Mouse (Mus musculus): Measurements from ENCODE around the gene Art1. TPM values are rescaled to one million over a fixed set of nuclear protein-coding genes. Genes with fewer than 3 reads are reported as not detected.
A peak's percentile ranks its signal among the peaks of the same experiment; 100 is the strongest.

The Art1 gene
- polyA plus RNA-seq, 1 experiment from 2014 or later = 0.50 TPM

DNA sequence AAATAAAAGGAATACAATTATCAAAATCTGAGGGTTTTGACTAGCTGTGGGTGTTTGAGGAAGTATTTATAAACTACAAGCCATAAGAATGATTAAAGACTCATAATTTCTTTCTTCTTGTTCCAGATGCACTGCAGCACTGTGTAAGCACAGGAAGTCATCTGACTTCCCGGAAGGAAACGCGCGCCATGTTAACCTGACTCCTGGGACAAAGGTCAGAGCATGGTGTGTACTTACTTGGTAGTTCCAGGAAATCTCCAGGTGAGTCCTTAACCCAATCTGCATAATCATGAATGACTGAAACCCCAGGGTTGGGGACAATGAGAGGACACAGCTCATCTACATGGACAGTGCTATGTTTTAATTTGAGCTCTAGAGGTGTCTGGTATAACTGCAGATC is 30.9 kb downstream of the Art1 start:
- H3K4me3 ChIP-seq (ENCODE audit: low read depth, low read length) = no peak overlapping the region
- no peak overlapping the region for H3K4me2 ChIP-seq
- peak; percentile 60 for DNase-seq
- H3K27me3 ChIP-seq (ENCODE audit: insufficient read depth, low read length) = no peaks in the 10 kb centered on the region
- peaks cover 87% of the 10 kb centered on the region for H3K36me3 ChIP-seq (ENCODE audit: insufficient read depth)
- no peak for TF ChIP-seq CTCF (IDR thresholded peaks at IDR 0.05; ENCODE audit: low read depth)
- 72% methylated on average over 4 of the region's 4 CpGs for WGBS
- no peak overlapping the region for H3K9ac ChIP-seq
- ATAC-seq (ENCODE audit: insufficient read depth) = peak; percentile 54; the same call in 1 of the 2 replicates
- no peaks in the 10 kb centered on the region for H3K4me1 ChIP-seq (ENCODE audit: insufficient read depth)
- H3K27ac ChIP-seq (ENCODE audit: low read depth) = no peak overlapping the region
- H3K9me3 ChIP-seq (ENCODE audit: low read depth, low read length) = no peaks in the 10 kb centered on the region

DNA sequence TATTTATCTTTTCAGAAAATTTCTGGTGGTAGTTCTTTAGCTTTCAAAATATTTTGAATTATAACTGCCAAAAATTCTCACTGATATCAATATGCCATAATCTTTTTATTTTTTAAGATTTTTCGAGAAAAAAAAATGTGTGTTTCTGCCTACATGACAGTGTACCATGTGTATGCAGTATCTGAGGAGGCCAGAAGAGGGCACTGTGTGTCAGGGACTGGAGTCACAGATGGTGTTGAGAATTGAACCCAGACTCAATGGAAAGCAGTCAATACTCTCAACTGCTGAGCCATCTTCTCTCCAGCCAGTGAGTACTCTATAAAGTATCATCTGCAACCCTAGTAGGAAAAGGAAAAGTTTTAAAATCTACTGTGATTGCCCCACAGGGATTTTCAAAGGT is 35.9 kb downstream of the Art1 start:
- H3K27me3 ChIP-seq (ENCODE audit: insufficient read depth, low read length) = no peaks in the 10 kb centered on the region
- no peak overlapping the region for H3K4me2 ChIP-seq
- 84% methylated on average over 1 of the region's 1 CpGs for WGBS
- H3K27ac ChIP-seq (ENCODE audit: low read depth) = no peak overlapping the region
- peak; percentile 61 for DNase-seq
- H3K9me3 ChIP-seq (ENCODE audit: low read depth, low read length) = no peaks in the 10 kb centered on the region
- no peak overlapping the region for H3K9ac ChIP-seq
- no peak overlapping the region for H3K4me3 ChIP-seq (ENCODE audit: low read depth, low read length)
- H3K4me1 ChIP-seq (ENCODE audit: insufficient read depth) = no peaks in the 10 kb centered on the region
- H3K36me3 ChIP-seq (ENCODE audit: insufficient read depth) = peaks cover 91% of the 10 kb centered on the region
- TF ChIP-seq CTCF (IDR thresholded peaks at IDR 0.05; ENCODE audit: low read depth) = peak; percentile 66
- ATAC-seq (ENCODE audit: insufficient read depth) = no peak

DNA sequence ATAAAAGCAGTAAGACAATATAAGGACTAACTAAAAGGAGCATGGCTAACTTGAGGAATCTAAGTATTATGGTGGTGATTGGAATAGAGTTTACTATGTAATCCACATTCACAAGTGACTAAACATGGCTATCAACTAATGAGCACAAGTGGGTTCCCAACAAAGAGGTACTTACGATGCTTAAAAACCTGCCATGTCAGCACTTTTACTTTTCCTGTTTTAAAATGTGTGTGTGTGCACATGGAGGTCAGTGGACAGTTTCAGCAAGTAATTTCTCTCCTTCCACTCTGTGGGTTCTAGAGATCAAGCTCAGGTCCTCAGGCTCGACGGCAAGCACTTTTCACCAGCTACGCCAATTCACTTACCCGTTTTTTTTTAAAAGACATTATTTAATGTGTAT is 36.4 kb downstream of the Art1 start:
- H3K4me3 ChIP-seq (ENCODE audit: low read depth, low read length) = no peak overlapping the region
- H3K27ac ChIP-seq (ENCODE audit: low read depth) = no peak overlapping the region
- no peaks in the 10 kb centered on the region for H3K9me3 ChIP-seq (ENCODE audit: low read depth, low read length)
- ATAC-seq (ENCODE audit: insufficient read depth) (no peak), DNase-seq (no peak)
- H3K36me3 ChIP-seq (ENCODE audit: insufficient read depth) = peaks cover 89% of the 10 kb centered on the region
- no peaks in the 10 kb centered on the region for H3K4me1 ChIP-seq (ENCODE audit: insufficient read depth)
- no peaks in the 10 kb centered on the region for H3K27me3 ChIP-seq (ENCODE audit: insufficient read depth, low read length)
- no peak overlapping the region for H3K4me2 ChIP-seq
- WGBS = 93% methylated on average over 5 of the region's 5 CpGs
- no peak for TF ChIP-seq CTCF (IDR thresholded peaks at IDR 0.05; ENCODE audit: low read depth)
- H3K9ac ChIP-seq = no peak overlapping the region

DNA sequence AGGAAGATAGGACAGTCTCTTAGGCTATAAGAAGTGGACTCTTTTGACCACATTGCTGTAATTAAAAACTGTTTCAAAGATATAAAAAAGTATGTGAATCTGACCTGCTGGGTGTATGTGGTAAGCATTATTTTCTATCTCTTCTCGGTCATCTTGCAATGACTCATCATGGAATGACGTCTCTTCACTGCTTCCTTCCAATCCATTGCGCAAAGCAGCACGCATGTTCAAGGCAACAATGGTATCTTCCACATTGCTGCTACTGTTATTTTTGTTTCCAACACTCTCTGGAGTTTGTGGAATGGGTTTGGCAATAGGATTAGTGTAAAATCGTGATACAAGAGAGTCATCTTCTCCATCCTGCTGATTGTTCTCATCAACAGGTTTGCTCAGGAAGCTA is 52.1 kb downstream of the Art1 start:
- Histone ChIP-seq H3K4me2 (no peak overlapping the region), H3K9ac (no peak overlapping the region), H3K36me3 (ENCODE audit: insufficient read depth) (peaks cover 79% of the 10 kb centered on the region), H3K4me1 (ENCODE audit: insufficient read depth) (no peaks in the 10 kb centered on the region), H3K9me3 (ENCODE audit: low read depth, low read length) (no peaks in the 10 kb centered on the region), H3K4me3 (ENCODE audit: low read depth, low read length) (no peak overlapping the region), H3K27ac (ENCODE audit: low read depth) (no peak overlapping the region), H3K27me3 (ENCODE audit: insufficient read depth, low read length) (no peaks in the 10 kb centered on the region)
- WGBS = 88% methylated on average over 5 of the region's 5 CpGs
- ATAC-seq (ENCODE audit: insufficient read depth) = no peak
- no peak for DNase-seq
- TF ChIP-seq CTCF (IDR thresholded peaks at IDR 0.05; ENCODE audit: low read depth) = no peak

Other genes starting within 250 kb of the Art1 start
- 2.6 and 2.8 TPM in 2 replicates for gene Folr2, start 244.5 kb upstream of the Art1 start, polyA plus RNA-seq (2014; fragmentation: Nextera tagmentation; extraction: Ambion mirVana)
- gene Anapc15, start 238.0 kb upstream of the Art1 start, polyA plus RNA-seq (2014; fragmentation: Nextera tagmentation; extraction: Ambion mirVana) = 85.9 and 90.4 TPM in 2 replicates
- 0.20 and 0.73 TPM in 2 replicates for gene Folr1, start 231.0 kb upstream of the Art1 start, polyA plus RNA-seq (2014; fragmentation: Nextera tagmentation; extraction: Ambion mirVana)
- gene Lamtor1, start 195.8 kb upstream of the Art1 start, polyA plus RNA-seq (2014; fragmentation: Nextera tagmentation; extraction: Ambion mirVana) = 151 and 161 TPM in 2 replicates
- 0.30 and 0.43 TPM in 2 replicates for gene Tomt, start 195.4 kb upstream of the Art1 start, polyA plus RNA-seq (2014; fragmentation: Nextera tagmentation; extraction: Ambion mirVana)
- 7.7 and 8.3 TPM in 2 replicates for gene Lrrc51, start 167.8 kb upstream of the Art1 start, polyA plus RNA-seq (2014; fragmentation: Nextera tagmentation; extraction: Ambion mirVana)
- 109 TPM in 2 replicates for gene Numa1, start 167.6 kb upstream of the Art1 start, polyA plus RNA-seq (2014; fragmentation: Nextera tagmentation; extraction: Ambion mirVana)
- 2.2 and 2.6 TPM in 2 replicates for gene Il18bp, start 83.1 kb upstream of the Art1 start, polyA plus RNA-seq (2014; fragmentation: Nextera tagmentation; extraction: Ambion mirVana)
- 24.8 and 29.3 TPM in 2 replicates for gene Rnf121, start 36.3 kb upstream of the Art1 start, polyA plus RNA-seq (2014; fragmentation: Nextera tagmentation; extraction: Ambion mirVana)
- 23.8 and 26.9 TPM in 2 replicates for gene Xndc1, start 36.2 kb upstream of the Art1 start, polyA plus RNA-seq (2014; fragmentation: Nextera tagmentation; extraction: Ambion mirVana)
- gene Xntrpc, start 36.0 kb upstream of the Art1 start, polyA plus RNA-seq (2014; fragmentation: Nextera tagmentation; extraction: Ambion mirVana) = 1.0 and 1.2 TPM in 2 replicates
- not detected in 2 replicates for gene Trpc2, start 18.6 kb upstream of the Art1 start, polyA plus RNA-seq (2014; fragmentation: Nextera tagmentation; extraction: Ambion mirVana)
- gene Art5, start 7.7 kb downstream of the Art1 start, polyA plus RNA-seq (2014; fragmentation: Nextera tagmentation; extraction: Ambion mirVana) = 1.1 and 1.2 TPM in 2 replicates
- gene Chrna10, start 15.1 kb downstream of the Art1 start, polyA plus RNA-seq (2014; fragmentation: Nextera tagmentation; extraction: Ambion mirVana) = not detected in 2 replicates
- 50.2 and 50.7 TPM in 2 replicates for gene Nup98, start 108.4 kb downstream of the Art1 start, polyA plus RNA-seq (2014; fragmentation: Nextera tagmentation; extraction: Ambion mirVana)
- 77.9 and 80.4 TPM in 2 replicates for gene Pgap2, start 108.5 kb downstream of the Art1 start, polyA plus RNA-seq (2014; fragmentation: Nextera tagmentation; extraction: Ambion mirVana)
- 68.4 and 71.9 TPM in 2 replicates for gene Rhog, start 154.3 kb downstream of the Art1 start, polyA plus RNA-seq (2014; fragmentation: Nextera tagmentation; extraction: Ambion mirVana)
- 15.9 and 16.3 TPM in 2 replicates for gene Stim1, start 166.1 kb downstream of the Art1 start, polyA plus RNA-seq (2014; fragmentation: Nextera tagmentation; extraction: Ambion mirVana)

Measured in lung, embryonic 14.5 days (tissue).